In the genomic region with DNA sequence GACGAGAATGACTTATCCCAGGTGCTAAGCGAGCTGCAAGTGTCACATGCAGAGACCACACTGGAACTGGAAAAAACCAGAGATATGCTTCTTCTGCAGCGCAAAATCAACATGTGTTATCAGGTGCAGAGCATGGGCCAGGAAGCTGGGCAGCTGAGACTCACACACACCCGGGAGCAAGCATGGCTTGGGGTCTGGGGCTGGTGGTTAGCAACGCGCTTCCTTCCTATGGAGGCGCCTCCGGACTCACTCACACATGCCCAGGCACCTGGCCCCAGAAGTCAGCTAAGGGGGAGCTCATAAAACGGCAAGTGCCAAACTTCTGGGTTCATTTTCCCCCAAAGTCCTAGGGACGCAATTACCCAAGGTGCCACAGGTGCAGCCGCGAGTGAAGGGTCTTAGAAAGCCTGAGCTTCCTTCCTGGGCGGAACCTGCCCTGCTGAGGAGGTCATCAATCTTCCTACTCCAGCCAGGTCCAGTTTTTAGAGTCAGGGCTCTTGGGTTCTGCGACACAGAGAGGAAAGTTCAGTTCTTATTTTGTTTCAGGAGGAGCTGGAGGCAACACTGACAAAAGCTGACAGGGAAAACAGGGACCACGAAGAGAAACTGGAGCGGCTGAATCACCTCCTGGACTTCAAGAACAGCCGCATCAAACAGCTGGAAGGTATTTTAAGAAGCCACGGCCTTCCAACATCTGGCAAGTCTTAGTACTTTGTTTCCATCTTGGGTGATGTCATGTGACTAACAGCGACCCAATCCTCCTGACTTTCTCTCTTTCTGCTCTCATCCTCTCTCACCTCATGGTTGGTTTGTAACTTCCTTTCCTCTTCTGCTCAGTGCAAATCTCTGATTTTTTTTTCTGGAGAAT, we compare ENCODE assay signal across 8 mouse cellular contexts. TPM values are rescaled to one million over a fixed set of nuclear protein-coding genes. Genes with fewer than 3 reads are reported as not detected.
DNase-seq lines count a peak whose midpoint lies in the region; ATAC-seq lines count a peak whose summit lies in the region.
"Had no signal": no experiment of that assay in that cellular context is flagged by ENCODE, and none has a peak within 500 bp of the region (broad histone marks: within the 10 kb centered on the region; RNA-seq: fewer than 3 reads in every experiment).

No protein-coding gene starts in this region.

- no peak overlapping the region for H3K9ac ChIP-seq in embryonic facial prominence, embryonic 13.5 days

- 51% methylated on average over 19 of the region's 19 CpGs for WGBS in embryonic facial prominence, embryonic 13.5 days

- peaks cover 10% of the 10 kb centered on the region for H3K4me1 ChIP-seq in embryonic facial prominence, embryonic 13.5 days

- no peaks in the 10 kb centered on the region for H3K36me3 ChIP-seq in embryonic facial prominence, embryonic 13.5 days

- H3K27ac ChIP-seq in embryonic facial prominence, embryonic 13.5 days, result no peak overlapping the region

- peak overlapping the region; percentile 32 for H3K4me2 ChIP-seq in embryonic facial prominence, embryonic 13.5 days

- H3K9me3 ChIP-seq in embryonic facial prominence, embryonic 13.5 days, result no peaks in the 10 kb centered on the region

- no peak for ATAC-seq in embryonic facial prominence, embryonic 13.5 days (ENCODE audit: insufficient number of reproducible peaks, insufficient read depth, low FRiP score, low TSS enrichment, low read depth)

- DNase-seq in spleen, adult 18-20 months, result peak; percentile 18 to 35
- no peak for DNase-seq in spleen, postnatal 4 days (ENCODE audit: low spot score in 2 of 2)
- peak; percentile 8 for DNase-seq in lung, postnatal 36 days
- peak; percentile 26 for DNase-seq in yolk sac, embryonic 10.5 days (ENCODE audit: low spot score)
- no peak for DNase-seq in urinary bladder, postnatal 10 days (ENCODE audit: low spot score)
- no peak for DNase-seq in right cerebral cortex, postnatal 25 days
- DNase-seq: cerebellum, adult 2 months had no signal

- no peak overlapping the region for H3K4me3 ChIP-seq in embryonic facial prominence, embryonic 13.5 days

- no peaks in the 10 kb centered on the region for H3K27me3 ChIP-seq in embryonic facial prominence, embryonic 13.5 days

RNA-seq across cellular contexts. Expression of a gene that starts 30.3 kb away (rescaled TPM):
- 71.6 and 81.6 TPM in 2 replicates for polyA plus RNA-seq in embryonic facial prominence, embryonic 13.5 days (2015; fragmentation: Nextera tagmentation; extraction: Ambion mirVana)

RNA-seq across cellular contexts. Expression of a gene that starts 37.0 kb away (rescaled TPM):
- 755 and 841 TPM in 2 replicates for polyA plus RNA-seq in embryonic facial prominence, embryonic 13.5 days (2015; fragmentation: Nextera tagmentation; extraction: Ambion mirVana)

RNA-seq across cellular contexts. Expression of a gene that starts 56.4 kb away (rescaled TPM):
- polyA plus RNA-seq in embryonic facial prominence, embryonic 13.5 days (2015; fragmentation: Nextera tagmentation; extraction: Ambion mirVana), result 74.6 TPM in 2 replicates

Comparison
In these comparisons a context has a peak if more than half of its experiments do, and no peak if none do; other contexts are left out.
1. DNase-seq: peak in spleen, adult 18-20 months (2 of 2), lung, postnatal 36 days (single experiment) and yolk sac, embryonic 10.5 days (single experiment); none in spleen, postnatal 4 days (0 of 2), urinary bladder, postnatal 10 days (single experiment) and right cerebral cortex, postnatal 25 days (single experiment).